Mouse (Mus musculus) liver, embryonic 12.5 days (tissue): ENCODE results near the gene Bex3. TPM values are rescaled to one million over a fixed set of nuclear protein-coding genes. Genes with fewer than 3 reads are reported as not detected.
"Not testable (repeated sequence)": the region's sequence is repeated elsewhere in the genome, so short reads cannot be mapped to it uniquely, and the experiment has no call there.

Experiments
- ATAC-seq: fragments of 200-750 bp; cut with Nextera tagmentation; 2 replicates; pipeline ENCODE4 v1.8.0; 2017; ENCODE audit warnings: moderate number of reproducible peaks, mild to moderate bottlenecking, moderate library complexity
- H3K27ac ChIP-seq: fragments of 300-500 bp; sonication (generic); 2 replicates; pipeline ENCODE4 v1.5.1; 2016; ENCODE audit warnings: mild to moderate bottlenecking
- H3K27me3 ChIP-seq: fragments of 300-500 bp; sonication (generic); replicated peaks from 2 replicates; pipeline ENCODE4 v1.6.1; 2016; ENCODE audit warnings: mild to moderate bottlenecking, moderate library complexity
- H3K36me3 ChIP-seq: fragments of 300-500 bp; sonication (generic); 2 replicates; pipeline ENCODE4 v1.6.1; 2016; ENCODE audit warnings: mild to moderate bottlenecking, moderate library complexity
- H3K4me1 ChIP-seq: fragments of 300-500 bp; sonication (generic); 2 replicates; pipeline ENCODE4 v1.6.1; 2016
- H3K4me2 ChIP-seq: fragments of 300-500 bp; sonication (generic); 2 replicates; pipeline ENCODE4 v1.6.1; 2016; ENCODE audit warnings: mild to moderate bottlenecking, moderate library complexity
- H3K4me3 ChIP-seq: fragments of 300-500 bp; sonication (generic); 2 replicates; pipeline ENCODE4 v1.5.1; 2016; ENCODE audit warnings: mild to moderate bottlenecking, moderate library complexity
- H3K9ac ChIP-seq: fragments of 300-500 bp; sonication (generic); 2 replicates; pipeline ENCODE4 v1.6.1; 2016; ENCODE audit warnings: mild to moderate bottlenecking, moderate library complexity
- H3K9me3 ChIP-seq: fragments of 300-500 bp; sonication (generic); replicated peaks from 2 replicates; pipeline ENCODE4 v1.6.1; 2016; ENCODE audit warnings: mild to moderate bottlenecking, moderate library complexity
- WGBS: fragments of 180-500 bp; shearing (Covaris S2); methylation state at CpG from one replicate; pipeline ENCODE4 v1.1.7; 2016; ENCODE audit not compliant: insufficient replicate concordance; 5-methylcytosine and 5-hydroxymethylcytosine counted together
- polyA plus RNA-seq: library from polyadenylated mRNA; unstranded; fragments of >200 nt; fragmentation: Nextera tagmentation; extraction: Ambion mirVana; gene quantifications from 2 replicates; pipeline ENCODE4 v1.2.1, GENCODE M21; 2016

The Bex3 gene
- 273 and 279 TPM in 2 replicates for polyA plus RNA-seq

DNA sequence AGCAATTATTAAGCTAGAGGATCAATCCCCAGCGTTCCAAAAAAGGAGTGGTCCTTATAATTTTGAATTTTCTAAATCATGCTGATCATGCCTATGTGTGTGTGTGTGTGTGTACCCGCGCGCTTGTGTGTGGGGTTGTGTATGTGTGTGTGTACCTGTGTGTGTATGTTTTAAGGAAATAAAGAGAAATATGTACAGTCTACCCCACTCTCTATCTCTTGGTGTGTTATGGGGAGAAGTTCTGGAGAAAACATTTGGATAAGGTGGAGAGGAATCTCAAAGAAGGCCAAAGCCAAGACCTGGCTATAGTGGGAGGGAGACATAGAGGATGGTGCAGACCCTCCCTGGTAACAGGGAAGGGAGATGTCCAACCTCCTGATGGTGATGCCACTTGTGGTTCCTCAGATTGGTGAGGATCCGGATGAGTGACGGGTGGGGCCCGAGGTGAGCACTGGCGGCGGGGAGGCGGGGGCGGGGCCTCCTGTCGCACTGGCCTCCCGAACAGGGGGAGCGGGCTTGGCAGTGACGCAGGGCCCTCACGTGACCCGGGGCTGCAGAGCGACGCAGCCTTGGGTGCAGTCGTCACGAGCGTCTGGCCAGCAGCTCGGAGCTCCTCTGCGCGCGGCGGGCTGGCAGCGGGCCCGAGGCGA, at the start of gene Bex3:
TSS of gene Bex3 (plus strand) at position 511 of the 650 bp plus-strand sequence.
- not testable (repeated sequence) for H3K27ac ChIP-seq, H3K27me3 ChIP-seq, H3K4me1 ChIP-seq, H3K36me3 ChIP-seq, H3K9me3 ChIP-seq
- Histone ChIP-seq H3K9ac (peak within 1 kb of the TSS; percentile 71), H3K4me3 (peak within 1 kb of the TSS; percentile 56), H3K4me2 (peak within 1 kb of the TSS; percentile 61)
- peak; percentile 98 for ATAC-seq
- 53% methylated on average over 6 of the region's 30 CpGs for WGBS

DNA sequence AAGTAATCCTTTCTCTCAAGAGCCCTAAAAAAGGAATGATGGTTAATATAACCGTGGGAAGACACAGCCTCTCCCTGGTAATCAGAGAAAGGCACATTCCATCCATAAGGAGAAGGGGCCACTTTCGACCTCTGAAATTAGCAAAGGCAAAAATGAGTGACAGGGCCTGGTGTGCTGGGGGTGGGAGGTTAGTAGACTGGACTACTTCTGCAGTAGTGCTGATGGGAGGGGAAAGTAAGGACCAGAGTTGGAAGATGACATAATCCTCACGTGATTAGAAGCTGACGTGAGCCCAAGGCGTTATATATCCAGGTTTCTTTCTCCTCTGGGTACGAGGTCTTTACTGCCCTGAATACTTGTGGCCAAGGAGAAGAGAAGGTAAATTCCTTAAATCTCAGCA, 46.3 kb upstream of the Bex3 start:
- 0 out of 2 replicates have a peak, but pooled peaks cover 7% of the 10 kb centered on the region for H3K27me3 ChIP-seq

DNA sequence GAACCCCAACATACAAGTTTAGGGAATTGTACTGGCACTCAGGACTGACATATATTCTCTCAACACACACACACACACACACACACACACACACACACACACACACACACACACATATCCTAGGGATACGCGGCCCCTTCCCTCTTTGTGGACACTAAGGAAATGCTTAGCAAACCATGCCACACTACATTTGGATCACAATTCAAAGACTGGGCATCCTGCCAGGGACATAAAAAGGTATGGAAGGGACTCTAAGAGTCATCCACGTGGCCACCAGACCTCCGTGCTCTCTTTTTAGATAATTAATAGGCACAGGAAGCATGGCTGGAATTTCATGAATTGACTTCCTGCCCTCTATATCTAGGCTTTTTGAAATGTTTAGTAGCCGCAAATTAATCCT, 42.3 kb upstream of the Bex3 start:
- Histone ChIP-seq H3K27ac (no peak overlapping the region), H3K4me2 (no peak overlapping the region), H3K4me3 (no peak overlapping the region), H3K27me3 (0 out of 2 replicates have a peak, but pooled peaks cover 7% of the 10 kb centered on the region), H3K36me3 (no peaks in the 10 kb centered on the region), H3K9ac (no peak overlapping the region), H3K4me1 (no peaks in the 10 kb centered on the region), H3K9me3 (no peaks in the 10 kb centered on the region)
- no peak for ATAC-seq
- 60% methylated on average over 5 of the region's 5 CpGs for WGBS

More for the DNA sequence above, 46.3 kb upstream of the Bex3 start:
- no peak overlapping the region for H3K4me2 ChIP-seq
- H3K36me3 ChIP-seq, result no peaks in the 10 kb centered on the region
- H3K9ac ChIP-seq, result no peak overlapping the region
- H3K27ac ChIP-seq, result no peak overlapping the region
- no peak overlapping the region for H3K4me3 ChIP-seq
- WGBS, result 56% methylated on average over 6 of the region's 6 CpGs
- no peak for ATAC-seq
- H3K9me3 ChIP-seq, result no peaks in the 10 kb centered on the region
- no peaks in the 10 kb centered on the region for H3K4me1 ChIP-seq

DNA sequence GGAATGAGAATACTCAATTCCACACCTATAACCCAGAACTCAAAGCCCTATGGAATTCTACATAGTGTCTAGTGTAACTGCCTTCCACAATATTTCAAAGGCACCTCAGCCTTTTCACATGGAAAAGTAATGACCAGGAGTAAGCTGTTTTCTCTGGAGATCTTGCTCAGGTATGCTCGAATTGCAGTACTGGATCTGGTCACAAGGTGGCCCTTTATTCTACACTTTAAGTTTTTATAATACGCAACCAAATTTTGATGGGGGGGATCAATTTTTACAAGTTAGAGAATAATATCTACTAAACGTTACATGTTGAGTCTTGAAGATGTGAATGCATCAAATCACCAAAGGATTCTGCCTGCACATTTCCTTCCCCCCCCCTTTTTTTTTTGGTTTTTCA, 31.9 kb upstream of the Bex3 start:
- no peak overlapping the region for H3K4me3 ChIP-seq
- no peak overlapping the region for H3K9ac ChIP-seq
- H3K4me2 ChIP-seq, result no peak overlapping the region
- WGBS, result 38% methylated on average over 3 of the region's 3 CpGs
- H3K27me3 ChIP-seq, result no peaks in the 10 kb centered on the region
- ATAC-seq, result no peak
- H3K4me1 ChIP-seq, result no peaks in the 10 kb centered on the region
- H3K36me3 ChIP-seq, result no peaks in the 10 kb centered on the region
- no peak overlapping the region for H3K27ac ChIP-seq
- H3K9me3 ChIP-seq, result no peaks in the 10 kb centered on the region

- peaks cover 11% of the 10 kb centered on the region; the same call in 1 of the 2 replicates for H3K36me3 ChIP-seq
Measured at GRCm38 (mm10) chrX:136243181-136243580, 26.9 kb upstream of the Bex3 start.

GRCm38 (mm10) chrX:136244574-136245229, 25.4 kb upstream of the Bex3 start, which contains the start of gene Tceal9:
Gene Tceal9 (plus strand): TSS chrX:136245079.
- H3K36me3 ChIP-seq, result peaks cover 11% of the 10 kb centered on the region; the same call in 1 of the 2 replicates
- peak within 1 kb of the TSS; percentile 71 for H3K9ac ChIP-seq
- peak within 1 kb of the TSS; percentile 67 for H3K27ac ChIP-seq
- peak within 1 kb of the TSS; percentile 78 for H3K4me2 ChIP-seq
- WGBS, result 15% methylated on average over 20 of the region's 20 CpGs
- peak within 1 kb of the TSS; percentile 66 for H3K4me3 ChIP-seq
- peak; percentile 95 for ATAC-seq
- no peaks in the 10 kb centered on the region for H3K27me3 ChIP-seq
- peaks cover 6% of the 10 kb centered on the region for H3K4me1 ChIP-seq
- H3K9me3 ChIP-seq, result no peaks in the 10 kb centered on the region

More at GRCm38 (mm10) chrX:136243181-136243580, 26.9 kb upstream of the Bex3 start:
- WGBS, result 82% methylated on average over 2 of the region's 2 CpGs
- no peaks in the 10 kb centered on the region for H3K27me3 ChIP-seq
- H3K27ac ChIP-seq, result no peak overlapping the region
- no peak overlapping the region for H3K9ac ChIP-seq
- H3K9me3 ChIP-seq, result no peaks in the 10 kb centered on the region
- no peak overlapping the region for H3K4me3 ChIP-seq
- peaks cover 6% of the 10 kb centered on the region for H3K4me1 ChIP-seq
- no peak for ATAC-seq
- no peak overlapping the region for H3K4me2 ChIP-seq

DNA sequence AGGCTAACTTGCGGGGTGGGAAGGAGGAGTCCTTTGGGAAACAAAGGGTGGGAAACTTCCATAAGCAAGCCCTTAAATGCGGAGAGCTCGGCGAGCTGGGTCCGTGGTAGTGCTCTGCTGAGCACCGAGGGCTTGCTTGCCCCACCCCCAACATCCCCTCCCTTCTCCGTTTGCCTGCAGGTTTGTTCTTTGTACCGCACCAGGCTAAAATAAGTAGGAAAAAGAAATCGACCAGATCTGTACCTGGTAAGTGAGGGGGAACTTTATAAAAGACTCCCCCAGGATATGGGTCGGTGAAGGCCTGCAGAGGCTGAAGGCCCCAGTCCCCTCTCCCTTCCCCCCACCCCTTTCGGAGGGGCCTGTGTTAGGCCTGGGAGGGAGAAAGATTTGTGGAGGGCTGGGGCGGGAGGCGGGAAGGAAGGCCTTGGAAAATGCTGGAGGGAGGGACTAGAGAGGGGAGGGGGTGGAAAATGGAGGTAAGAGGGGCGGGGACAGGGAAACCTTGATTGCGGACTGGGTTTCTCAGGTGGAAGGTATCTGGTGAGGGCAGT, 24.5 kb upstream of the Bex3 start:
- Histone ChIP-seq H3K36me3 (peaks cover 11% of the 10 kb centered on the region; the same call in 1 of the 2 replicates), H3K27ac (peak overlapping the region; percentile 67), H3K9me3 (no peaks in the 10 kb centered on the region), H3K4me1 (peaks cover 6% of the 10 kb centered on the region), H3K4me3 (peak overlapping the region; percentile 66), H3K9ac (peak overlapping the region; percentile 71), H3K27me3 (no peaks in the 10 kb centered on the region), H3K4me2 (peak overlapping the region; percentile 78)
- 22% methylated on average over 12 of the region's 15 CpGs for WGBS
- ATAC-seq, result peak; percentile 62

GRCm38 (mm10) chrX:136248811-136249210, 21.2 kb upstream of the Bex3 start:
- no peaks in the 10 kb centered on the region for H3K9me3 ChIP-seq
- no peaks in the 10 kb centered on the region for H3K27me3 ChIP-seq
- peaks cover 21% of the 10 kb centered on the region for H3K4me1 ChIP-seq
- no peak overlapping the region for H3K27ac ChIP-seq
- peaks cover 11% of the 10 kb centered on the region; the same call in 1 of the 2 replicates for H3K36me3 ChIP-seq
- no peak overlapping the region for H3K4me3 ChIP-seq
- WGBS, result 77% methylated on average over 6 of the region's 6 CpGs
- H3K9ac ChIP-seq, result no peak overlapping the region
- no peak for ATAC-seq
- no peak overlapping the region for H3K4me2 ChIP-seq

GRCm38 (mm10) chrX:136249671-136250070, 20.4 kb upstream of the Bex3 start:
- H3K36me3 ChIP-seq, result peaks cover 11% of the 10 kb centered on the region; the same call in 1 of the 2 replicates
- H3K4me3 ChIP-seq, result no peak overlapping the region
- no peak overlapping the region for H3K9ac ChIP-seq
- H3K4me1 ChIP-seq, result peaks cover 21% of the 10 kb centered on the region
- no peak overlapping the region for H3K27ac ChIP-seq
- no peaks in the 10 kb centered on the region for H3K9me3 ChIP-seq
- ATAC-seq, result no peak
- 66% methylated on average over 7 of the region's 7 CpGs for WGBS
- H3K4me2 ChIP-seq, result no peak overlapping the region
- no peaks in the 10 kb centered on the region for H3K27me3 ChIP-seq

DNA sequence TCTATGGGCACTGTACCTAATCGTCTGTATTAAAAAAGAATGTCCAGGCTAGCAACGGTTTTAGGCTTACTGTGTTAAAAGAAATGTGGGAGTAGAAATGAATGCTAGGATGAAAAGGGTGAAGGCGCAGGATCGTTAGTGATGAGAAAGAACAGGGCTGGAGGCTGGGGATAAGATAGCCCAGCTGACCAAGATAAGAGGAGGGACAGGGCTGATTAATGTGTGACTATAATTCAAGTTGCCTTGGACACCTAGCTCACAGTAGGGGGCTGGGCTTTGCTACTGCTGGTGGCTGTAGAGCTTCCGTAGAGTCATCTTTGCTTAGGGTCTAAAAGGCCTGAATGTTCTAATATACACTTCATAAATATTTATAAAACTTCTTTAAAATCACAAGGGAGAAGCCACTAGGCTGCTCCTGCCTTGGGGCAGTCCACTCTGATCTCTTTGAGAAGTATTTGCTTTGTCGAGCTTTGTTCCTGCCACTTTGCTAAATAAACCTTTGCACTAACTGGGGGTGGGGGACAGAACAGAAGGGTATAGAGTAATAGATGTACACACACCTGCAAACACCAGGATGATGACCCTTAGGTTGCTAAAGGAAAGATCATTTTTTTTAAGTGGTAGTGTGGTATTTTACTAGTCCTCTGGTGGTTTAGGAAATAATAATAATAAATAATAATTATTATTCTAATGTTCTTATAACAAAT, 17.9 kb upstream of the Bex3 start:
- no peaks in the 10 kb centered on the region for H3K9me3 ChIP-seq
- no peak overlapping the region for H3K4me3 ChIP-seq
- H3K27ac ChIP-seq, result 0 out of 2 replicates have a peak overlapping the region, but pooled peaks have one; percentile 30
- H3K4me1 ChIP-seq, result peaks cover 15% of the 10 kb centered on the region; the same call in 1 of the 2 replicates
- H3K36me3 ChIP-seq, result peaks cover 9% of the 10 kb centered on the region; the same call in 1 of the 2 replicates
- peak overlapping the region; percentile 39 for H3K4me2 ChIP-seq
- no peak overlapping the region for H3K9ac ChIP-seq
- H3K27me3 ChIP-seq, result no peaks in the 10 kb centered on the region
- peak; percentile 89 for ATAC-seq
- 37% methylated on average over 6 of the region's 6 CpGs for WGBS

- no peak overlapping the region for H3K27ac ChIP-seq
- H3K9ac ChIP-seq, result no peak overlapping the region
- H3K4me2 ChIP-seq, result no peak overlapping the region
- WGBS, result 66% methylated on average over 5 of the region's 5 CpGs
- ATAC-seq, result no peak
- H3K27me3 ChIP-seq, result 0 out of 2 replicates have a peak, but pooled peaks cover 6% of the 10 kb centered on the region
- H3K36me3 ChIP-seq, result peaks cover 7% of the 10 kb centered on the region; the same call in 1 of the 2 replicates
- H3K9me3 ChIP-seq, result no peaks in the 10 kb centered on the region
- H3K4me3 ChIP-seq, result no peak overlapping the region
- H3K4me1 ChIP-seq, result 0 out of 2 replicates have a peak, but pooled peaks cover 3% of the 10 kb centered on the region
Measured at GRCm38 (mm10) chrX:136267720-136268119, 2.3 kb upstream of the Bex3 start.
